In genomic region chr10:111543106-111543505, GRCm38 (mm10) we compare ENCODE assay signal across 14 mouse cellular contexts. TPM values are rescaled to one million over a fixed set of nuclear protein-coding genes. Genes with fewer than 3 reads are reported as not detected.
DNase-seq lines count a peak whose midpoint lies in the region; ATAC-seq lines count a peak whose summit lies in the region.
"Had no signal": no experiment of that assay in that cellular context is flagged by ENCODE, and none has a peak within 500 bp of the region (broad histone marks: within the 10 kb centered on the region; RNA-seq: fewer than 3 reads in every experiment).

No protein-coding gene starts in this region.

- H3K4me2 ChIP-seq in heart, embryonic 13.5 days: no peak overlapping the region
- H3K4me2 ChIP-seq in limb, embryonic 12.5 days: no peak overlapping the region
- H3K4me2 ChIP-seq: embryonic facial prominence, embryonic 13.5 days; forebrain, embryonic 12.5 days; neural tube, embryonic 12.5 days had no signal

- peaks cover 41% of the 10 kb centered on the region for H3K4me1 ChIP-seq in heart, embryonic 13.5 days
- H3K4me1 ChIP-seq in limb, embryonic 12.5 days (replicated peaks): peaks cover 45% of the 10 kb centered on the region
- peaks cover 59% of the 10 kb centered on the region for H3K4me1 ChIP-seq in limb, embryonic 10.5 days

- H3K27me3 ChIP-seq in heart, embryonic 13.5 days (replicated peaks): no peaks in the 10 kb centered on the region
- no peaks in the 10 kb centered on the region for H3K27me3 ChIP-seq in limb, embryonic 12.5 days
- no peaks in the 10 kb centered on the region for H3K27me3 ChIP-seq in limb, embryonic 10.5 days (ENCODE audit: low read depth, poor library complexity, severe bottlenecking)
- H3K27me3 ChIP-seq: embryonic facial prominence, embryonic 13.5 days; forebrain, embryonic 12.5 days; neural tube, embryonic 12.5 days had no signal

- H3K36me3 ChIP-seq in heart, embryonic 13.5 days: no peaks in the 10 kb centered on the region
- no peaks in the 10 kb centered on the region for H3K36me3 ChIP-seq in limb, embryonic 12.5 days
- H3K36me3 ChIP-seq in limb, embryonic 10.5 days: no peaks in the 10 kb centered on the region
- H3K36me3 ChIP-seq: embryonic facial prominence, embryonic 13.5 days; forebrain, embryonic 12.5 days; neural tube, embryonic 12.5 days had no signal

- H3K9ac ChIP-seq in heart, embryonic 13.5 days: no peak overlapping the region
- no peak overlapping the region for H3K9ac ChIP-seq in limb, embryonic 12.5 days (replicated peaks)
- H3K9ac ChIP-seq: embryonic facial prominence, embryonic 13.5 days; forebrain, embryonic 12.5 days; neural tube, embryonic 12.5 days had no signal

- no peak overlapping the region for H3K4me3 ChIP-seq in heart, embryonic 13.5 days
- no peak overlapping the region for H3K4me3 ChIP-seq in limb, embryonic 12.5 days (replicated peaks)
- no peak overlapping the region for H3K4me3 ChIP-seq in limb, embryonic 10.5 days
- H3K4me3 ChIP-seq: embryonic facial prominence, embryonic 13.5 days; forebrain, embryonic 12.5 days; heart, adult 2 months; neural tube, embryonic 12.5 days had no signal

- no peak for ATAC-seq in heart, embryonic 13.5 days (ENCODE audit: extremely low read depth, insufficient number of reproducible peaks, low FRiP score, low TSS enrichment)
- no peak for ATAC-seq in limb, embryonic 12.5 days (ENCODE audit: insufficient number of reproducible peaks, insufficient read depth, low FRiP score, low TSS enrichment, low read depth)

- H3K27ac ChIP-seq in heart, embryonic 13.5 days (replicated peaks): peak overlapping the region; percentile 49; the same call in 1 of the 2 replicates
- peak overlapping the region; percentile 4; the same call in 1 of the 2 replicates for H3K27ac ChIP-seq in limb, embryonic 12.5 days
- H3K27ac ChIP-seq in limb, embryonic 10.5 days: no peak overlapping the region; the same call in 1 of the 2 replicates
- H3K27ac ChIP-seq: embryonic facial prominence, embryonic 13.5 days; forebrain, embryonic 12.5 days; neural tube, embryonic 12.5 days had no signal

- no peaks in the 10 kb centered on the region for H3K9me3 ChIP-seq in heart, embryonic 13.5 days
- H3K9me3 ChIP-seq in limb, embryonic 12.5 days: peaks cover 3% of the 10 kb centered on the region; the same call in 1 of the 2 replicates
- H3K9me3 ChIP-seq in limb, embryonic 10.5 days (replicated peaks): no peaks in the 10 kb centered on the region
- H3K9me3 ChIP-seq: forebrain, embryonic 12.5 days; neural tube, embryonic 12.5 days had no signal

- WGBS in heart, embryonic 13.5 days: 80% methylated on average over 7 of the region's 7 CpGs
- WGBS in limb, embryonic 12.5 days: 87% methylated on average over 7 of the region's 7 CpGs
- WGBS in limb, embryonic 10.5 days: 91% methylated on average over 7 of the region's 7 CpGs

- intact Hi-C loops in heart, postnatal 10 days (cut with DNase I): loop anchor here (5.0 kb wide), 1 partner anchor 36 kb away; the partner anchor contains the start of gene Phlda1

- no peak for DNase-seq in heart, postnatal 10 days
- DNase-seq in limb, embryonic 10.5 days (ENCODE audit: low spot score): no peak
- peak; percentile 16 for DNase-seq in right cerebral cortex, postnatal 25 days
- no peak for DNase-seq in right cerebral cortex, postnatal 10 days (ENCODE audit: low spot score in 2 of 2)
- no peak for DNase-seq in urinary bladder, postnatal 4 days (ENCODE audit: low spot score in 2 of 2)
- DNase-seq: cerebellum, adult 11-12 months; cerebellum, postnatal 36 days; left cerebral cortex, postnatal 4 days had no signal

RNA-seq across cellular contexts. Expression of gene Phlda1, which starts 37.0 kb away (rescaled TPM):
- 23.9 and 24.8 TPM in 2 replicates for polyA plus RNA-seq in heart, embryonic 13.5 days (2015; fragmentation: Nextera tagmentation; extraction: Ambion mirVana)
- total RNA-seq in heart, postnatal 10 days (2021): 10 to 100 TPM; 16.9 to 20.8 TPM
- polyA plus RNA-seq in limb, embryonic 12.5 days (2016; fragmentation: Nextera tagmentation; extraction: Ambion mirVana): 28.2 and 35.3 TPM in 2 replicates
- polyA plus RNA-seq in limb, embryonic 10.5 days (2016; fragmentation: Nextera tagmentation; extraction: Ambion mirVana): 19.8 and 20.1 TPM in 2 replicates
